In genomic region chr7:130545401-130545800, GRCm38 (mm10) we compare ENCODE assay signal across 9 mouse cellular contexts. TPM values are rescaled to one million over a fixed set of nuclear protein-coding genes. Genes with fewer than 3 reads are reported as not detected.
DNase-seq lines count a peak whose midpoint lies in the region; ATAC-seq and TF ChIP-seq lines count a peak whose summit lies in the region.
"Had no signal": no experiment of that assay in that cellular context is flagged by ENCODE, and none has a peak within 500 bp of the region (broad histone marks: within the 10 kb centered on the region; RNA-seq: fewer than 3 reads in every experiment).

No protein-coding gene starts in this region.

- H3K4me3 ChIP-seq in hindbrain, embryonic 10.5 days, result peak overlapping the region; percentile 80
- no peak overlapping the region for H3K4me3 ChIP-seq in hindbrain, embryonic 11.5 days (ENCODE audit: low read depth, low read length)
- peak overlapping the region; percentile 87; the same call in 1 of the 2 replicates for H3K4me3 ChIP-seq in hindbrain, postnatal 0 days (ENCODE audit: low read length)
- peak overlapping the region; percentile 86; the same call in 1 of the 2 replicates for H3K4me3 ChIP-seq in midbrain, embryonic 13.5 days (replicated peaks)

- no peak overlapping the region for H3K9ac ChIP-seq in hindbrain, embryonic 11.5 days (ENCODE audit: low read depth, low read length)
- no peak overlapping the region; the same call in 1 of the 2 replicates for H3K9ac ChIP-seq in hindbrain, postnatal 0 days (replicated peaks; ENCODE audit: low read length)
- H3K9ac ChIP-seq in midbrain, embryonic 13.5 days (replicated peaks), result 0 out of 2 replicates have a peak overlapping the region, but pooled peaks have one; percentile 89

- no peaks in the 10 kb centered on the region for H3K27me3 ChIP-seq in hindbrain, embryonic 10.5 days (ENCODE audit: insufficient read depth, poor library complexity, severe bottlenecking)
- H3K27me3 ChIP-seq in hindbrain, embryonic 11.5 days (ENCODE audit: control insufficient read depth, insufficient read depth, low read length), result no peaks in the 10 kb centered on the region
- H3K27me3 ChIP-seq in hindbrain, postnatal 0 days (ENCODE audit: insufficient read depth, low read length), result no peaks in the 10 kb centered on the region
- H3K27me3 ChIP-seq in midbrain, embryonic 13.5 days, result no peaks in the 10 kb centered on the region

- no peak overlapping the region for H3K4me2 ChIP-seq in hindbrain, embryonic 11.5 days (replicated peaks; ENCODE audit: low read depth, low read length)
- peak overlapping the region; percentile 87 for H3K4me2 ChIP-seq in hindbrain, postnatal 0 days (ENCODE audit: low read depth, low read length)
- H3K4me2 ChIP-seq in midbrain, embryonic 13.5 days (replicated peaks), result peak overlapping the region; percentile 82

- peaks cover 51% of the 10 kb centered on the region for H3K36me3 ChIP-seq in hindbrain, embryonic 10.5 days
- no peaks in the 10 kb centered on the region for H3K36me3 ChIP-seq in hindbrain, embryonic 11.5 days (ENCODE audit: control insufficient read depth, insufficient read depth, low read length)
- H3K36me3 ChIP-seq in hindbrain, postnatal 0 days (ENCODE audit: insufficient read depth, low read length), result peaks cover 12% of the 10 kb centered on the region
- H3K36me3 ChIP-seq in midbrain, embryonic 13.5 days, result peaks cover 35% of the 10 kb centered on the region

- 93% methylated on average over 5 of the region's 5 CpGs for WGBS in hindbrain, embryonic 10.5 days
- 89% methylated on average over 5 of the region's 5 CpGs for WGBS in hindbrain, embryonic 11.5 days
- WGBS in hindbrain, postnatal 0 days, result 93% methylated on average over 5 of the region's 5 CpGs
- 95% methylated on average over 5 of the region's 5 CpGs for WGBS in midbrain, embryonic 13.5 days

- H3K9me3 ChIP-seq in hindbrain, embryonic 10.5 days, result 0 out of 2 replicates have a peak, but pooled peaks cover 2% of the 10 kb centered on the region
- H3K9me3 ChIP-seq in hindbrain, embryonic 11.5 days (ENCODE audit: control insufficient read depth, low read length), result no peaks in the 10 kb centered on the region
- H3K9me3 ChIP-seq in hindbrain, postnatal 0 days (ENCODE audit: low read length), result no peaks in the 10 kb centered on the region
- no peaks in the 10 kb centered on the region for H3K9me3 ChIP-seq in midbrain, embryonic 13.5 days
- H3K9me3 ChIP-seq: G1E had no signal

- no peak for TF ChIP-seq CTCF in hindbrain, postnatal 0 days (IDR thresholded peaks at IDR 0.05; ENCODE audit: low read depth)

- no peak overlapping the region for H3K27ac ChIP-seq in hindbrain, embryonic 10.5 days
- no peak overlapping the region for H3K27ac ChIP-seq in hindbrain, embryonic 11.5 days (ENCODE audit: low read depth, low read length)
- no peak overlapping the region for H3K27ac ChIP-seq in hindbrain, postnatal 0 days
- H3K27ac ChIP-seq in midbrain, embryonic 13.5 days, result no peak overlapping the region

- ATAC-seq in hindbrain, embryonic 11.5 days (ENCODE audit: low FRiP score), result no peak
- ATAC-seq in hindbrain, postnatal 0 days, result no peak
- no peak for ATAC-seq in midbrain, embryonic 13.5 days

- DNase-seq in hindbrain, embryonic 10.5 days (ENCODE audit: low spot score), result no peak
- no peak for DNase-seq in hindbrain, embryonic 11.5 days (ENCODE audit: low spot score)
- peak; percentile 61 for DNase-seq in ZHBTc4 (ENCODE audit: low read depth, low spot score)
- no peak for DNase-seq in hindbrain, postnatal 0 days (ENCODE audit: low spot score)
- DNase-seq in embryo, embryonic 11 days, result no peak
- DNase-seq in spleen, postnatal 14 days (ENCODE audit: low spot score in 2 of 2), result no peak
- no peak for DNase-seq in left cerebral cortex, adult 9 months (ENCODE audit: low spot score in 2 of 2)

- H3K4me1 ChIP-seq in hindbrain, embryonic 10.5 days (replicated peaks), result peaks cover 26% of the 10 kb centered on the region
- H3K4me1 ChIP-seq in hindbrain, embryonic 11.5 days (replicated peaks; ENCODE audit: control insufficient read depth, insufficient read depth, low read length), result no peaks in the 10 kb centered on the region
- H3K4me1 ChIP-seq in hindbrain, postnatal 0 days (ENCODE audit: insufficient read depth, low read length), result peaks cover 10% of the 10 kb centered on the region; the same call in 1 of the 2 replicates
- peaks cover 23% of the 10 kb centered on the region for H3K4me1 ChIP-seq in midbrain, embryonic 13.5 days (replicated peaks)

RNA-seq across cellular contexts. Expression of gene Ate1, which starts 25.2 kb away (rescaled TPM):
- polyA plus RNA-seq in hindbrain, embryonic 10.5 days (2016; fragmentation: Nextera tagmentation; extraction: Ambion mirVana), result 58.0 and 62.5 TPM in 2 replicates
- polyA plus RNA-seq in hindbrain, embryonic 11.5 days (2014; fragmentation: Nextera tagmentation; extraction: Ambion mirVana), result 53.0 and 76.1 TPM in 2 replicates
- 47.2 and 48.0 TPM in 2 replicates for total RNA-seq in hindbrain, postnatal 0 days (2014; rRNA removed)
- polyA plus RNA-seq in hindbrain, postnatal 0 days (2015; fragmentation: Nextera tagmentation; extraction: Ambion mirVana), result 116 and 119 TPM in 2 replicates
- 101 and 110 TPM in 2 replicates for polyA plus RNA-seq in midbrain, embryonic 13.5 days (2015; fragmentation: Nextera tagmentation; extraction: Ambion mirVana)

RNA-seq across cellular contexts. Expression of gene Nsmce4a, which starts 27.5 kb away (rescaled TPM):
- polyA plus RNA-seq in hindbrain, embryonic 10.5 days (2016; fragmentation: Nextera tagmentation; extraction: Ambion mirVana), result 183 and 186 TPM in 2 replicates
- 197 and 198 TPM in 2 replicates for polyA plus RNA-seq in hindbrain, embryonic 11.5 days (2014; fragmentation: Nextera tagmentation; extraction: Ambion mirVana)
- 32.2 and 42.0 TPM in 2 replicates for total RNA-seq in hindbrain, postnatal 0 days (2014; rRNA removed)
- polyA plus RNA-seq in hindbrain, postnatal 0 days (2015; fragmentation: Nextera tagmentation; extraction: Ambion mirVana), result 82.3 and 91.3 TPM in 2 replicates
- polyA plus RNA-seq in midbrain, embryonic 13.5 days (2015; fragmentation: Nextera tagmentation; extraction: Ambion mirVana), result 114 and 115 TPM in 2 replicates

RNA-seq across cellular contexts. Expression of gene Tacc2, which starts 31.8 kb away (rescaled TPM):
- 44.8 and 50.8 TPM in 2 replicates for polyA plus RNA-seq in hindbrain, embryonic 10.5 days (2016; fragmentation: Nextera tagmentation; extraction: Ambion mirVana)
- polyA plus RNA-seq in hindbrain, embryonic 11.5 days (2014; fragmentation: Nextera tagmentation; extraction: Ambion mirVana), result 45.1 and 46.8 TPM in 2 replicates
- total RNA-seq in hindbrain, postnatal 0 days (2014; rRNA removed), result 37.9 and 38.4 TPM in 2 replicates
- polyA plus RNA-seq in hindbrain, postnatal 0 days (2015; fragmentation: Nextera tagmentation; extraction: Ambion mirVana), result 46.0 and 51.8 TPM in 2 replicates
- polyA plus RNA-seq in midbrain, embryonic 13.5 days (2015; fragmentation: Nextera tagmentation; extraction: Ambion mirVana), result 62.4 and 70.8 TPM in 2 replicates
- polyA plus RNA-seq: G1E had no signal
